Mouse (Mus musculus) lung, postnatal 36 days (tissue): Measurements from ENCODE around the gene Fank1.

ENCODE experiments used
- DNase-seq: peaks from one replicate; pipeline ENCODE4 v3.0.0; 2022; ENCODE audit warnings: mixed read lengths

Fank1 gene

DNA sequence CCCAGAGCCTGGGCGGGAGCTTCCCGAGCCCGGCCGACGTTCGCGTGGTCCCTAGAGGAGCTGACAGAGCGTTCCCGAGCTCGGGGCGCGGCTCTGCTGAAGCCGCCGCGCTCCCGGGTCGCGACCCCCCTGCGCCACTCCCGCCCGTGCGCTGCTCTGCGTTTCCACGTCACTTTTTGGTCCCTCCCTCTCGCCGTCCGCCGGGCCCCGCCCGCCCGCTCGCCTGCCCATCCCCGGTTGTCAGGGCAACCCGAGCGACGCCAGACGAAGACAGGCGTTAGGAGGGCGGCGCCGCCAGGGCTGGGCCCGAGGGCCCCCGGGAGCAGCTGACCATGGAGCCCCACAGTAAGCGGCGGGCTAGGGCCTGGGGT, at the start of gene Fank1:
Fank1 (plus strand) TSS at position 236 of the 371 bp plus-strand sequence.
- peak; percentile 90 for DNase-seq

- no peak for DNase-seq
Measured at GRCm38 (mm10) chr7:133727027-133727426, 49.6 kb upstream of the Fank1 start.

GRCm38 (mm10) chr7:133729351-133729750, 47.3 kb upstream of the Fank1 start:
- DNase-seq: no peak

DNA sequence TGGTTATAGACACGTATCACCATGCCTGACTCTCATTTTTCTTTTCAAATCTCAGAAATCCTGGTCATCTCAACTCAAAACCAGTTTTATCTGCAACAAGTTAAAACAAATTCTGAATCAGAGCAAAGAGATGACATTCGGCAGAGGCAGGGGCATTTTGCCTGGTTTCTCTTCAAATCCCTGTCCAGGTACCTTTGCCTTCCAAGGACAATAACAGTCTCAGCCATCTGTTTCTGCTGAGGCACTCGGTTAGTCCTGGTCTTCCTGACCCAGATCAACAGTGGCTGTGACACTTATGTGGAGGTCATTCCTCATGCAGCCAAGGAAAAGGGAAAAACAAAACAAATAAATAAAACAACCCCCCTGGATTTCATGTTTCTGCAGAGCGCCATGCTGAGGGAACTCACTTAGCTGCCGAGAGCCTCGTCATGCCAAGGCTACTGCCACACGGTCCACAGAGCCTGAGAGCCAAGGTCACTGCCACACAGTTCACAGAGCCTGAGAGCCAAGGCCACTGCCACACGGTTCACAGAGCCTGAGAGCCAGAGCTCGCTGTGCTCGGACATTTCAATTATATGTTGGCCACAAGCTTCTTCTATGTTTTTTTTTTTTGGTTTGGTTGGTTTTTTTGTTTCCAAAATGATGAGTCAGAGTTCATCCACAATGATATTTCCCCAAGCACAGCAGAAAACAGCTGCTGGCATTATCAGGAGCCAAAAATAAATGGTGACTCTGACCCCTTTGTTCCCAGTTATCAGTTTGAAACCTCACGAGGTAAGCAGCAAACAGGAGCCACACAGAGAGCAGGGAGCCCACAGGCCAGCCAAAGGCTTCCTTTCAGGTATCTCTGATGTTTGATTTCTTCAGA, 46.1 kb upstream of the Fank1 start:
- DNase-seq: no peak

DNA sequence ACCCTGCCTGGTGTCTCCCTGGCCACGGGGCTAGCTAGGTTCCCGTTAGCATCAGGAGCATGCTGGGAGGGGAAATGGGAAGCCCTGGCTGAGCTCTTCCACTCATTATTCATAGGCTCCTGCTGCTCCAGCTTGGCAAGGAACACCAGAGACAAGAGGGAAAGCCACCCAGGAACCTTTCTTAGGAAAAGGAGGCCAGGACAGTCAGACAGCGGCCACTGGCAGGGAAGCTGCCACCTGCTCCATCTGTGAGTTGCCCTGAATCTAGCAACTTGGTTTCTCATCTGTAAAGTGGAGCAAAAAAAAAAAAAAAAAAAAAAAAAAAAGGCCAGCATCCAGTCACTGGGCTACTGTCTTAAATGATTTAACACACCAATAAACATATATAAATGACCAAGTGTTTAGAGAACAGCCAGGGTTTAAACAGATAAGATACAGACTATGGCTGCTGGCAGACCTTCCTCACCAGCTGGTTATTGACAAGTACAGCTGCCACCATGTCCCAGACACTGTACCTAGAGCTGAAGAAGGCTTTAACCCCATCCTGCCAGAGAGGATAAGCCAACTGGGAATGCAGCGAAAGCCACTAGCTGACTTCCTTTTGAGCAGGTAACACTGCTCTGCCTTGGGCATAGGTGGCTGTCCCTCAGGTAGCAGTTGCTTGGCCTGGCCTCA, 44.6 kb upstream of the Fank1 start:
- DNase-seq: no peak

GRCm38 (mm10) chr7:133740558-133740957, 36.1 kb upstream of the Fank1 start:
- no peak for DNase-seq

DNA sequence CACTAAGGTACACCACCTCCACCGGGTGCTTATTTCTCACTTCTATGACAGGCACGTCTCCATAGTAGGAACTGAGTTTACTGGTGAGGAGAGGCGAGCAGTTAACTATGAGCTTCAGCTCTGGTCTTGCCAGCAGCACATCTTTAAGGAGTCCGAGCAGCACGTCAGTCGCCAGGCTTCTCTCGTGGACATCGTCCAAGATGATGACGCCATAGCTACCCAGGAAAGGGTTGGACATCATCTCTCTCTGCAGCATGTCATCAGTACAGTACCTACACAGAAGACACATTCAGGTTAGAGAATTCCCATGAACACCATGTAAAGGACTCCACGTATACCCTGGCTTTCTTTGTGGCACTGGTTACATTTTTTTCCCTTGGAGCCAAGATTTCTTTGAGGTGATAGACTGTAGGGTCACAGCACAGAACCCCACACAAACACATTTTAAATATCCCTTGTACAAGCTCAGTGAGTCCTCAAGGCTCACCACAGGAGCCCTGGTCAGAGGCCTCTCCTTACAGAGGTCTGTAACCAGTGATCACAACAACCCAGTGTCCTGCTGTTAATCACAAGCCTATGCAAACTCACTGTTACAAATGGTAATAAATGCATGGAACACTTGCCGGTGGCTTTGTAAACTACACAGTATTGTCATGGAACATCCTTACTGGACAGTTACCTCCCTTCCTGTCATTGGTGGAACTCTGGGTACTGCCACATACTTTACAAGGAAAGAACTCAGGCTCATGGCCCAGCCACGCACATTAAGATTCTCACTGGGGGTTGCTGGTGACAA, 33.9 kb upstream of the Fank1 start:
- no peak for DNase-seq

GRCm38 (mm10) chr7:133743611-133744010, 33.0 kb upstream of the Fank1 start:
- DNase-seq: no peak

- no peak for DNase-seq
Measured at GRCm38 (mm10) chr7:133744209-133744608, 32.5 kb upstream of the Fank1 start.

DNA sequence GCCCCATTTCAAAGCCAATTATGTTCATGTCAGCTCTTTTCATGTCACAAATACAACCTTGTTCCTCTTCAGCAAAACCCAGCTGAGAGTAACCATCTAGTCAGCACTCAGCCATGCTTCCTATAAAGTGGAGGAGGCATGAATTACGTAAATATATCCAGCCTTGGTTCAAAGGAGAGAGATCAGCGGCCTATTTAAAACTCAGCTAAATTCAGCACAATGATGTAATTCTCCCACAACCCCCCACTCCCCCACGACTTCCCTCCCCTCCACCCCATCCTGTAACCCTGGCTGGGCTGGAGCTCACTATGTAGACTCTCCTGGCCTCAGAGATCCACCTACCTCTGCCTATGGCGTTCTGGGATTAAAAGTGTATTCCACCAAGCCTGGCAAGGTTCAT, 32.0 kb upstream of the Fank1 start:
- DNase-seq: no peak

DNA sequence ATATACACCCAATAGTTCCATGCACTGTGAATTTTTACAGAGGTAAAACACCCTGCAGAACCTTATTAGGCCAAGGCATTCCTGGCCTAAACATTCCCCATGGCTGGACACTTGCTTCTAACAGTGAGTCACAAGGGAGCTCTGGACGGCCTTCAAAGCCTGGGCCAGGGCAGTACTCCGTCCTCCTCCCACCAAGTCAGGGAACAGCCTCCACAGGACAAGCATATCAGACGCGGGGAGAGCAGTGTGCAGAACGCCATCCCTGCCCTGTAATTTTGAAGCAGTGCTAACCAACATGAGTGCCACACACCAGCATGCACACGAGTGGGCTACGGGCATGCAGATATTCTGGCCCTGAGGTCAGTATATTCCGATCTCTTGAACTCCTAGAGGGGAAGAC, 29.3 kb upstream of the Fank1 start:
- DNase-seq: no peak

DNA sequence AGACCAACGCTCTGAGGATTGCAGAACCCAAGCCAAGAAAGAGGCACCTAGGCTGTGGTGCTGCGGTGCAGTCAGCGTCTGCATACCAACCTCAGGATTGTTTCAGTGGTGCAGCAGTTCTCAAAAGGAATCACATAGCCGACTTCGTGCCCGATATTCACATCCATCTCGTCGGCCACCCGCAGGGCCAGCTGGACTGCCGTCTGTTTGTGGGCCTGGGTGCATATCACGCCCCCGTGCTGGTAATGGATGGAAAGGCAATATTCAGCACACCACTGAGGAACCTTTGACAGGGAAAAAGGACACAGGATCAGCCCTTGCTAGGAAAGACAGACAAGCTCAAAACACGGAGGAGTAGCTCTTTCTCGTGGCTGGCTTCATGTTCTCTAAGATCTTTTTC, 27.9 kb upstream of the Fank1 start:
- DNase-seq: no peak

DNA sequence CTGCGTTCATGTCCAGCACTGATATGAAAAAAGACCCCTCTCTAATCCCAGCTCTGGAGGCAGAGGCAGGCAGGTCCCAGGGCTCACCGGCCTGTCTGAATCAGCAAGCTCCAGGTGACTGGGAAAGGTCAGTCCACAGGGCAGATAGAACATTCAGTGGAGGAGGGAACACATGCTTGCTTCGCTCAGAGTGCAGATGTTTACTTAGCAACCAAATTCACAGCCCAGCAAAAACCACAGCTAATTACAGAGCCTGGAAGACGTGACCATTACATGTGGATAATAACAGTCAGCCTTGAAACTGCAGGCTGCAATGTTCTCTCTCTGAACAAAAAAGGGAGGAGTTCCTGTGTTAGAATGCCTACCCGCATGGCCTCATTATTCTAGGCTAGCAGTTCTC, 26.0 kb upstream of the Fank1 start:
- no peak for DNase-seq

- peak; percentile 76 for DNase-seq
Measured at GRCm38 (mm10) chr7:133751163-133751562, 25.5 kb upstream of the Fank1 start.

DNA sequence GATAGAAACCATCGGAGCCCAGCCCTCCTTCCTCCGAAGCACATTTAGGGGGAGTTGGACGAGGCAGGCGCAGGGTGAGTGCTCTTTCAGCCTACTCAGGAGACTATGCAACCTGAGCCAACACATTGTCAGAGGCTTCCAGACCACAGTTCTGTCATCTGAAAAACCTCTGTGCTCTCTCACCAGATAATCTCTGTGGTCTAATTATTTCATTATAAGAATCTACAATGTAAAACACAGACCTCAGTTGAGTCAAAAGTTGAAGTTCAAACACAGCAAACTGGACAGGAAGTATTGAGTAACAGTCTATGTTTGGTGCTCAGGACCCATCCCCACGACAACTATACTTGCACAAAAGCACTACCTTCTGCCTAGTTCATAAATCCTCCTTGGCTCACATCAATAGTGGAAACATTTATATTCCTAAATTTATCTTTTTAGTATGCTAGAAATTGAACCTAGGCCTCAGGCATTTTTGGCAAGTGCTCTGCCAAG, 18.7 kb upstream of the Fank1 start:
- DNase-seq: no peak

DNA sequence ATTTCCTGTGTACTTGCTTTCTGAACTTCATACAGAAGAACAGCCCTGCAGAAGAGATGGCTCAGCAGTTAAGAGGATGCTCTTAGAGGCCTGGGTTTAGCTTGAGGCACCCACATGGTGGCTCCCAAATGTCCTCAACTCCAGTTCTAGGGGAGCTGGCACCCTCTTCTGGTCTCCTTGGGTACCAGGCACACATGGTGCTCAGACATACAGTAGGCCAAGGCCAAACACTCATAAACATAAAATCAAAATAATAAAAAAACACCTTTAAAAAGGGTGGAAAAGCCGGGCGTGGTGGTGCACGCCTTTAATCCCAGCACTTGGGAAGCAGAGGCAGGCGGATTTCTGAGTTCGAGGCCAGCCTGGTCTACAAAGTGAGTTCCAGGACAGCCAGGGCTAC, 17.9 kb upstream of the Fank1 start:
- DNase-seq: no peak

DNA sequence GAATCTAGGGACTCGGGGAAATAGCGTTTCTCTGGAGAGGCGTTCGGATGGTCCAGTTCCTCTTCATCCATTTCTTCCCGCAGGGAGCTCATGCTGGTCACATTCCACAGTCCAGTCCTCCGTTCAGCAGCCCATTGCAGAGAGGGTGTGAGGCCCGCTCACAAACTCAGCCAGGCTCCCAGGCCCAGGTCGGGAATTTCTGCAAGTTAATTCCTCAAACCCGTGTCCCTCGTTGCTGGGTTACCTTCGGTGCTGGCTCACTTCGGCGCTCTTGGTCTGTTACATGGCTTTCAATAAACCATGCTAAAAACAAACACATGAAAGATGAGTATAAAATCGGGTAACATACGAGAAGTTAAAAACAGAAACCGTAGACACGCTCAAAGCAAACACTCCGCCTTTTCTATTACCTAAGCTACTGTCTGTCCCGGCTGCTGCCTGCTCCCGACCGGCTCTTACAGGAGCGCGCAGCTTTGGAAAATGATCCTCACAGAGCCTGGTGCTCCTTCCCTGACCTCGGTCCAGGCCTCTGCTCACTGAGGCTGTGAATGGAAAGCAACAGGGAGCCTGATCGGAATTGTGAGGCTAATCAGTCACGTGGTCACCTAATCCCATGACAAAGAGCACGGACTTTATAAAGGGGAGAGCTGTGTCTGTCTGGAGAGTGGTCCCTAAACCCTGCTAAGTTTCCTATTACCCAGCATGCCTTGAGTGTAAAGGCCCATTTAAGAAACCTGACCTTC, 16.9 kb upstream of the Fank1 start:
- no peak for DNase-seq

DNA sequence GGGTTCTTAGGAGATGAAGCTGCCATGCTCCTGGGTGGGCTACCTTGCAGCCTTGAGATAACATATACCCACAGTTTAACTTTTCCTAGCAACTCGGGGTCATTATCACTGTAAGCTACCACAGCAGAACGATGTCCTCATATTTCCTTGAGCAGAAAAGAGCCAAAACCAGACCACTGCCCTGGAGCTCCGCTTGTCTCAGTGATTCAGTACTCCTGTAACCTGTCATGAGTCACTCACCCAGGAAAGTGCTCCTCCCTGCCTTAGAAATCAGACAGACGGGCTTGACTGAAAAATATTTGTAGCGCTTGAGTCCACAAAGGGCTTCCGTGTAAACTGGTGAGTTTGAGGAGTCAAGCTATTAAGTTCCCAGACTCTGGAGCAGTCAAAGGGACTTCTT, 14.0 kb upstream of the Fank1 start:
- no peak for DNase-seq

DNA sequence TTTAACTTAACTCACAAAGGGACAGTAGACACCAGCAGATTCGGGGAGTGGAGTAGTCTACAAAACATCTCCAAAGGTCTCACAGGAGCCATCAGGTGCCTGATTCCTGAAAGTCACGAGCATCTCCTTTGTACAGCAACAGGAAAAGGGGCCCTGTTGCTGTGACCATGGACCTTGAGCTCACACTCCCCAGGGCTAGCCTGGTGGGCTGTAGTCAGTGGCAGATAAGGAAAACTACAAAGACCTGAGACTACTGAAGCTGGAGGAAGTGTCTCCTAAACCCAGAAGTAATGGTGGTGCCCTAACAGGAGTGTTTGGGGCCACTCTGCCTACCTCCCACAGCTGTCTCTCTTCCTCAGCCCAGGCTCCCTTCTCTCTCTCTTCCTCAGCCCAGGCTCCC, 12.2 kb upstream of the Fank1 start:
- DNase-seq: no peak

DNA sequence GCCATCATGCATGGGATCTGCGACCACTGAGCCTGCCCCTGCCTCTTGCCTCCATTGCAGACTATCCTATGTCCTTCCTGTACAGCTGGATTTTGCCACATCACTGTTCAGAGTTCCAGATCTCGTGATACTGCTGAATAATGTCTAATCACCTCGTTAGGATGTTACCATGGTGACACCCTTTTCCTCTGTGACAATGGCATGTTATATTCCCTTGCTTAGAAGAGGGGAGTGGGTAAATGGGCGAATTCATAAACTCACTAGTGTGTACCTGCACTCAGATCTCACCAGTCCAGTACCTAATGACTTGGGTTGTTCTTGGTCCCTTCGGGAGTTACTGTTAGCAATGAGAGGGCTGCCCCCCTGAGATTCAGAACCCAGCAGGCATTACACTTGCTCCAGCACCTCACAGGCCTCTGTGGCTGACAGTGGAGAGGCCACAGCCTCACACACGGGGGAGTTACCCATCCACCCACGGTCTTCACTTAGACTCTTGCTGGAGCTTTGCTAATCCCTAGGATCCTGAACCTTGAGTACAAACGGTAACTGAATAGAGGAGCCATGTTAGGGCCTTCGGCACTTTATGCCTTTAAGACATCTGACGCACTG, 11.3 kb upstream of the Fank1 start:
- DNase-seq: no peak

GRCm38 (mm10) chr7:133765849-133766243, 10.8 kb upstream of the Fank1 start:
- peak; percentile 85 for DNase-seq

DNA sequence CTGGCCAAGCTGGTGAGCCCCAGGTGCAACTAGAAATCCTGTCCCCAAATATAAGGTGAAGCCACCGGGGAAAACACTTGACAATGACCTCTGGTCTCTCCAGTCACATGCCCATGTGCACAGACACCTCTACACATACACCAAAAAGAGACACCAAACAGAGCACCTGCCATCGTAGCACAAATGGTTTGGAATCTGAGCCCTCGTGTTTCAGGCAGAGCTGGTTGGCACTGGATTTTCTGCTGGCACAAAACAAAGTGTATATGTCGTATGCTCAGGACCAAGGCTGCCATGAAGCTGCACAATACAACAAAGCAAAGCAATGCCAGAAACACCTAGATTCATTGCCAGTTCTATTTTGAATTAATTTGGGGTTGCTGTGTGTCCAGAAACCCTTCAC, 8.6 kb upstream of the Fank1 start:
- no peak for DNase-seq
